Mouse (Mus musculus): ENCODE results near the gene Gm21994. TPM values are rescaled to one million over a fixed set of nuclear protein-coding genes. Genes with fewer than 3 reads are reported as not detected.
"Not testable (repeated sequence)": the region's sequence is repeated elsewhere in the genome, so short reads cannot be mapped to it uniquely, and the experiment has no call there.

The Gm21994 gene
- polyA plus RNA-seq (2012; ENCODE audit: insufficient read depth, low replicate concordance), result not detected in 2 replicates

GRCm38 (mm10) chr2:150255491-150255890 is at the start of gene Gm21994:
Gene Gm21994, minus strand, starts transcription at chr2:150255591.
- not testable (repeated sequence) for H3K9me3 ChIP-seq; H3K4me3 ChIP-seq (replicated peaks); H3K27me3 ChIP-seq (replicated peaks); H3K36me3 ChIP-seq (replicated peaks; ENCODE audit: low read length); H3K4me1 ChIP-seq

GRCm38 (mm10) chr2:150299096-150299495 is 43.7 kb upstream of the Gm21994 start:
- H3K4me3 ChIP-seq (replicated peaks), result no peak overlapping the region
- no peaks in the 10 kb centered on the region for H3K36me3 ChIP-seq (replicated peaks; ENCODE audit: low read length)
- no peaks in the 10 kb centered on the region for H3K9me3 ChIP-seq
- TF ChIP-seq FLI1 (IDR thresholded peaks at IDR 0.05; ENCODE audit: low read length) (no peak), GATA1 (IDR thresholded peaks at IDR 0.05; ENCODE audit: borderline replicate concordance, low read length) (no peak)
- H3K4me1 ChIP-seq, result no peaks in the 10 kb centered on the region
- H3K27me3 ChIP-seq (replicated peaks), result no peaks in the 10 kb centered on the region

DNA sequence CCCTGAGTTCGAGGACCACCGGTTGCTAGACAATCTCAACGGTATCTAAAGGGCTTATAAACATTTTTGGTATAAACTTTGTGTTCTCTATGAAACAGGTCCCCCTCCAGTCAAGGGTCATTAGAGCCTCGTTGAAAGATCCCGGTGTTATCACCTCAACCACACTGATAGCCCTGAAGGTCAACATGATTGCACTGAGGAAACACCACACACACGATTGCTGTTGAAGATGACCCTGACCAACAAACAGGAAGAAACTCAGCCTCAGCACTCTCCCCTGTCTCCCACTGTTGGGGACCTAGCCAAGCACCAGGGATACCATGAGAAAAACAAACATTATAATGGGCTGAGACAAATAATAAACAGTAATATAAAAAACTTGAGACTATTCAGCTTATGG is 38.3 kb upstream of the Gm21994 start:
- TF ChIP-seq GATA1 (IDR thresholded peaks at IDR 0.05; ENCODE audit: borderline replicate concordance, low read length) (no peak), FLI1 (IDR thresholded peaks at IDR 0.05; ENCODE audit: low read length) (no peak)
- no peaks in the 10 kb centered on the region for H3K36me3 ChIP-seq (replicated peaks; ENCODE audit: low read length)
- H3K4me3 ChIP-seq (replicated peaks), result no peak overlapping the region
- no peaks in the 10 kb centered on the region for H3K4me1 ChIP-seq
- H3K27me3 ChIP-seq (replicated peaks), result no peaks in the 10 kb centered on the region
- peaks cover 8% of the 10 kb centered on the region; the same call in 1 of the 2 replicates for H3K9me3 ChIP-seq

DNA sequence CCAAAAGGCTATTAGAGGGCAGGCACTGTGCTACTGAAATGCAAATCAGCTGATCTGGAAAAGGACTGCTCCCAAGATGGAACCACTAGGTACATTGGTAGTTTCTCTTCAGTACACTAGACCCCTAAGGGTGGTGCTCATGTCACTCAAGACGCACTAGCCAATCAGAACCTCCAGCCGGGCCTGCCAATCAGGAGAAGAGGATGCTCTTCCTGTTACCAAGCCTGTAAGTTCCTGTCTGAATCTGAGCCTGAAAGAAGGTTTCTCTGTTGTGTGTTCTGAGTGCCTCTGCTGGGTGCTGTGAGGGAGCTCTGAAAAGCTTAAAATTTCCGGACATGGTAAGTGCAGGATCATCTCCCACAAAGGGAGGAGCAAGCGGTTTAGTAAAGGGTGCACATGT is 1.9 kb upstream of the Gm21994 start, which contains the start of gene Gm14124:
TSS of gene Gm14124 (plus strand) at position 227 of the 400 bp plus-strand sequence.
- H3K9me3 ChIP-seq; H3K27me3 ChIP-seq (replicated peaks); H3K36me3 ChIP-seq (replicated peaks; ENCODE audit: low read length); H3K4me3 ChIP-seq (replicated peaks); H3K4me1 ChIP-seq: not testable (repeated sequence)

DNA sequence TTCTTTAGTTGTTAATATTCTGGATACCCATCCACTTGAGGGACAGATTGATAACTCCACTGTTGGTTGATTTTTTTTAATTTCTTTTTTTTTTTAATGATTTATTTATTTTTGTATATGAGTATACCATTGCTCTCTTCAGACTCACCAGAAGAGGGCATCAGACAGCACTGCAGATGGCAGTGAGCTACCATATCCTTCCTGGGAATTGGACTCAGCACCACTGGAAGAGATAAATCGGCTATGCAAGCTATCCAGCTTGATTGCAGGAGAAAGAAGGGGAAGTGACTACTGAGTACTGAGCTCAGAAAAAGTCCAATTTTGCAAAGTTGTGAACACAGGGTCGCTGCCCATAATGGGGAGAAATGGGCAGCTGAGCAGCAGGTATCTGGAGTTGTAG is 1.5 kb upstream of the Gm21994 start:
- H3K4me1 ChIP-seq; H3K4me3 ChIP-seq (replicated peaks); H3K9me3 ChIP-seq; H3K27me3 ChIP-seq (replicated peaks); H3K36me3 ChIP-seq (replicated peaks; ENCODE audit: low read length): not testable (repeated sequence)

DNA sequence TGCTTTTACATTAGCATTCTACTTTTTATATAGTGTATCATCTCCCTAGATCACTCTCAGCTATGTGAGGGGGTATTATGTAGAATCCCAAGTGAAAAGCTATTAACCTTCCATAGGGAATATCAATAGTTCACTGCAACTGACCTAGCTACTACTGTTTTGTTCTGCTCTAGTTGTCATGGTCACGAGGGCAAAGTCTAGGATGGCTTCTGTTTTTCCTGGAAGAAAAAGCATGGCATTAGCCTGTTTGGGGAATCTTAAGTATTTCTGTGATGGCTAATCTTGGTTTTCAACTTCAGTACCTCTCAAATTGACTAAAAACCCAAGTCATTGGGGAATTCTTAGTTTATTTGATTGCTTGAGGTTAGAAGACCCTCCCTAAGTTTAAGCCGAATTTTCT is 12.2 kb downstream of the Gm21994 start:
- Histone ChIP-seq H3K27me3 (replicated peaks) (no peaks in the 10 kb centered on the region), H3K9me3 (peaks cover 25% of the 10 kb centered on the region), H3K4me1 (no peaks in the 10 kb centered on the region), H3K36me3 (replicated peaks; ENCODE audit: low read length) (no peaks in the 10 kb centered on the region), H3K4me3 (replicated peaks) (no peak overlapping the region)
- TF ChIP-seq FLI1 (IDR thresholded peaks at IDR 0.05; ENCODE audit: low read length) (no peak), GATA1 (IDR thresholded peaks at IDR 0.05; ENCODE audit: borderline replicate concordance, low read length) (no peak)

DNA sequence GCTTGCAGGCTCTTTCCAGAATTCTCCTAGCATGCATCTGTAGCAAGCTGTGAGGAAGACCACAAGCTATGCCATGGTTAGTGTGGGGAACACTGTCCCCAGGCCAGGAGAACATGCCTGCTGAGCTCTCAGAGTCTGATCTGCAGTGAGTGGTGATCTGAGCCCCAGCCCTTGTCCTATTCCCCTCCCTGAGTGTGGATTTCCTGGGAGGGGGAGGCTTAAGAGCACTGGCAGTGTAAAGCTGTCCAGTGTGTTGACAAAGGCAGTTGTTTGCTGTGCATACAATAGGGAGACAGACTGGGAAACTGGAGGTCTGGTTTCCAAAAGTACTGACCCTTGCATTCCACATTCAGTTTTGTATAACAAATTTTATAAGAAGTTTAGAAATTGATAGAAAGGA is 32.1 kb downstream of the Gm21994 start:
- H3K36me3 ChIP-seq (replicated peaks; ENCODE audit: low read length); H3K4me3 ChIP-seq (replicated peaks); H3K9me3 ChIP-seq; H3K4me1 ChIP-seq; H3K27me3 ChIP-seq (replicated peaks): not testable (repeated sequence)

DNA sequence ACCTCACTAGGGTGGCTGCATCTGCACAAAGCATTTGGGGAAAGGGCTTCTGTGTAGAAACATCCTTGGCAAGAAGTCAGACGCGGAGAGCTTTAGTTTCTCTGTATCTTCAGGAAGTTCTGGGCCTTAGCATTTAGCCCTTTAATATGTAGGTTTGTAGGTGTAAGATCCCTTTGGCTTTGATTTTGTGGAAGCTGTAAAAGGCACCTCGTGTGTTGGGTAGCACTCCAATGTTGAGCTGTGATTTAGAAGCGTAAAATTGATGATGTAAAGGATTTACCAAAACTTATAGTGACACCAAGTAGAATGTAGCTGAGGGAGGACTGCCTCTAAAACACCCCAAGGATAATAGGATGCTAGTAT is 37.0 kb downstream of the Gm21994 start:
- not testable (repeated sequence) for H3K4me1 ChIP-seq; H3K36me3 ChIP-seq (replicated peaks; ENCODE audit: low read length); H3K27me3 ChIP-seq (replicated peaks); H3K9me3 ChIP-seq
- H3K4me3 ChIP-seq (replicated peaks), result peak overlapping the region; percentile 83

DNA sequence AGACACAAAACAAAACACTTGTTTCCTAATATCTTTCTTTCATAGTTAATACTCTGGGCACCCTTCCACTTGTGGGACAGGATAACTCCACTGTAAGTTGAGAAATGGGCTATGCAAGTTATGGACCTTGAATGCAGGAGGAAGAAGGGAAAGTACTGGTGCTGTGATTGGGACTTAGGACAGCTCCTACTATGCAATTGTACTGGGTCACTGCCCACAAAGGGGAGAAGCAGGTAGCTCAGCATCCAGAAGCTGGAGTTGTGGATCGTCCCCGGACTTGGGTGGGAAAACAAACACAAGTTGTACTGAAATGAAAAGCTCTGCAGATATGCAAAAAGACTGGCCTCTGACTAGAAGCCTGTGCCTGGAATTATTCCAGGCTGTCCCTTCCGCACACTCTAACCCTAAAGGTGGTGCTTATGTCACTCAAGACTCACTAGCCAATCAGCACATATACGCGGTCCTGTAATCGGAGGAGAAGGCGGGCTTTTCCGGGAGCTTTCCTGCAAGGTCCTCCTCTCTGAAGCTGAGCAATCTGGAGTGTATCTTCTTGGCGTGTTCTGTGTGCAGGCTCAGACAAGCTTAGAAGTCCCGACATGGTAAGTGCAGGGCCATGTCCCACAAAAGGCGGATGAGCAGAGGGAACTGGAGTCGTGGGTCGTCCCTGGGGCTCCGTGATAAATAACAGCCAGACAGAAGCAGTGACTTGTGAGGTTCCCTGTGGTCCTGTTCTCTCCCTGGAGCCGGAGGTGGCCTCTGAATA is 37.6 kb downstream of the Gm21994 start, which contains the start of gene Zfp937:
TSS of gene Zfp937 (plus strand) at position 474 of the 763 bp plus-strand sequence.
- not testable (repeated sequence) for H3K9me3 ChIP-seq; H3K4me1 ChIP-seq; H3K36me3 ChIP-seq (replicated peaks; ENCODE audit: low read length); H3K27me3 ChIP-seq (replicated peaks)
- H3K4me3 ChIP-seq (replicated peaks), result peak within 1 kb of the TSS; percentile 83

Other genes with a start within 250 kb of the Gm21994 start
- gene Zfp120, start 118.9 kb downstream of the Gm21994 start, polyA plus RNA-seq (2012; ENCODE audit: insufficient read depth, low replicate concordance), result 0.32 and 5.5 TPM in 2 replicates
- not detected in 2 replicates for gene Gm10770, start 75.9 kb downstream of the Gm21994 start, polyA plus RNA-seq (2012; ENCODE audit: insufficient read depth, low replicate concordance)
- gene Gm14139, start 73.8 kb downstream of the Gm21994 start, polyA plus RNA-seq (2012; ENCODE audit: insufficient read depth, low replicate concordance), result not detected in 2 replicates
- gene Zfp937, start 37.5 kb downstream of the Gm21994 start, polyA plus RNA-seq (2012; ENCODE audit: insufficient read depth, low replicate concordance), result not detected in 2 replicates
- not detected in 2 replicates for gene Gm14124, start 1.9 kb upstream of the Gm21994 start, polyA plus RNA-seq (2012; ENCODE audit: insufficient read depth, low replicate concordance)
- gene Gm10130, start 68.1 kb upstream of the Gm21994 start, polyA plus RNA-seq (2012; ENCODE audit: insufficient read depth, low replicate concordance), result not detected in 2 replicates
- not detected in 2 replicates for gene 3300002I08Rik, start 107.2 kb upstream of the Gm21994 start, polyA plus RNA-seq (2012; ENCODE audit: insufficient read depth, low replicate concordance)
- gene Zfp442, start 195.9 kb upstream of the Gm21994 start, polyA plus RNA-seq (2012; ENCODE audit: insufficient read depth, low replicate concordance), result 0.09 TPM in 1 of 2 replicates, not detected in the other
- gene Zfp345, start 229.5 kb upstream of the Gm21994 start, polyA plus RNA-seq (2012; ENCODE audit: insufficient read depth, low replicate concordance), result not detected in 2 replicates

Data from megakaryocyte, embryonic 14.5 days (primary cell).